Mouse (Mus musculus) embryonic facial prominence, embryonic 15.5 days (tissue): ENCODE results near the gene Slc38a6. TPM values are rescaled to one million over a fixed set of nuclear protein-coding genes. Genes with fewer than 3 reads are reported as not detected.

ENCODE experiments used
- ATAC-seq: fragments of 200-750 bp; cut with Nextera tagmentation; 2 replicates; pipeline ENCODE4 v1.8.0; 2017; ENCODE audit warnings: low read depth, moderate TSS enrichment; ENCODE audit not compliant: insufficient number of reproducible peaks, low FRiP score, low TSS enrichment
- H3K27ac ChIP-seq: fragments of 300-500 bp; sonication (generic); replicated peaks from 2 replicates; pipeline ENCODE4 v1.5.1; 2015; ENCODE audit warnings: mild to moderate bottlenecking, inconsistent platforms
- H3K27me3 ChIP-seq: fragments of 300-500 bp; sonication (generic); 2 replicates; pipeline ENCODE4 v1.6.1; 2015; ENCODE audit warnings: inconsistent platforms
- H3K36me3 ChIP-seq: fragments of 300-500 bp; sonication (generic); 2 replicates; pipeline ENCODE4 v1.6.1; 2015; ENCODE audit warnings: mild to moderate bottlenecking, inconsistent platforms
- H3K4me1 ChIP-seq: fragments of 300-500 bp; sonication (generic); 2 replicates; pipeline ENCODE4 v1.6.1; 2015; ENCODE audit warnings: inconsistent platforms
- H3K4me2 ChIP-seq: fragments of 300-500 bp; sonication (generic); replicated peaks from 2 replicates; pipeline ENCODE4 v1.6.1; 2015; ENCODE audit warnings: mild to moderate bottlenecking, inconsistent platforms
- H3K4me3 ChIP-seq: fragments of 300-500 bp; sonication (generic); replicated peaks from 2 replicates; pipeline ENCODE4 v1.5.1; 2015; ENCODE audit warnings: mild to moderate bottlenecking, inconsistent platforms
- H3K9ac ChIP-seq: fragments of 300-500 bp; sonication (generic); 2 replicates; pipeline ENCODE4 v1.6.1; 2015; ENCODE audit warnings: inconsistent platforms
- H3K9me3 ChIP-seq: fragments of 300-500 bp; sonication (generic); replicated peaks from 2 replicates; pipeline ENCODE4 v1.6.1; 2016; ENCODE audit warnings: inconsistent platforms
- WGBS: fragments of 180-500 bp; shearing (Covaris S2); methylation state at CpG from one replicate; pipeline ENCODE4 v1.1.7; 2015; 5-methylcytosine and 5-hydroxymethylcytosine counted together
- polyA plus RNA-seq: library from polyadenylated mRNA; unstranded; fragments of >200 nt; fragmentation: Nextera tagmentation; extraction: Ambion mirVana; gene quantifications from 2 replicates; pipeline ENCODE4 v1.2.1, GENCODE M21; 2015

The Slc38a6 gene
- polyA plus RNA-seq: 13.2 and 16.5 TPM in 2 replicates

DNA sequence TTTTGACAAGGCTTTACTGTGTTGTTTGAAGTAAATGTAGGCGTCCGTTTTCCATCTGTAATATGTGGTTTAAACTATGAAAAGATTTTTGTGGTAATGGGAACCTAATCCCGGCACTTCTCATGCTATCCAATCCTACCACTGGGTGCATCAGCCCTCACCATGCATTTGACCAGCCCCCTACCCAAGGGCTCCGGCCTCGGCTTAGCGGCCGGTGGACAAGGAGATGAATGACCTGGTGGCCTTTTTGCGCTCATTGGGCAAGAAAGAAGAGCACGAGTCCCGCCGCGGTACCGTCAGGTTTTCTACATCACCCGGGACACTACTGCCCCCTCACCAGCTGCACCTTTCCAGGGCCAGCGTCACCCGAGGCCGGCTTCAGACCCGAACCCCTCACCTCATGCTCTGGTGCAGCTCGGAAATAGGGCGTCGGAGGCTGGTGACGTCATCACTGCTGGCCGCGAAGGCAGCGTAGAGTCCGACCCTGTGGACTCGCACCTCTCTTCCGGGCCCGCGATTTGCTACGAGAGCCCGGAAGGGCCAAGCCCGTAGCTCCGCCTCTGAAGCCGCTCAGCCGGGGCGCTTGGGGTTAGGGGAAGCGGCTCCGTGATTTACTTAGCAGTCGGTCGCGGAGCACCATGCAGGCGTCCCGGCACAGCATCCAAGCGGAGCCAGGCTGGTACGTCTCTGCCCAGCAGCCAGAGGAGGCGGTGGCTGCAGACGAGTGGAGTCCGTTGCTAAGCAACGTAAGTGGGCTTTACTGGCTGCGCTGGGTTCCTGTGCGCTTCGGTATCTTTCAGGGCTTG lies at the start of gene Slc38a6, which contains the start of gene Trmt5:
TSS of gene Slc38a6 (plus strand) at position 493 of the 806 bp plus-strand sequence.
TSS of gene Trmt5 (minus strand) at position 424 of the 806 bp plus-strand sequence.
- Histone ChIP-seq H3K4me3 (peak within 1 kb of the TSS; percentile 78), H3K9me3 (no peaks in the 10 kb centered on the region), H3K4me1 (peaks cover 20% of the 10 kb centered on the region), H3K9ac (peak within 1 kb of the TSS; percentile 82), H3K36me3 (peaks cover 19% of the 10 kb centered on the region), H3K27me3 (no peaks in the 10 kb centered on the region), H3K4me2 (peak within 1 kb of the TSS; percentile 76), H3K27ac (peak within 1 kb of the TSS; percentile 85)
- WGBS: under 1% methylated on average over 53 of the region's 53 CpGs
- peak; percentile 97 for ATAC-seq

- peaks cover 9% of the 10 kb centered on the region; the same call in 1 of the 2 replicates for H3K4me1 ChIP-seq
- 65% methylated on average over 10 of the region's 10 CpGs for WGBS
- peak; percentile 79 for ATAC-seq
- no peak overlapping the region for H3K9ac ChIP-seq
- no peak overlapping the region for H3K4me3 ChIP-seq
- H3K9me3 ChIP-seq: no peaks in the 10 kb centered on the region
- no peak overlapping the region for H3K27ac ChIP-seq
- H3K36me3 ChIP-seq: no peaks in the 10 kb centered on the region
- no peak overlapping the region for H3K4me2 ChIP-seq
- no peaks in the 10 kb centered on the region for H3K27me3 ChIP-seq
Observed at GRCm38 (mm10) chr12:73241960-73242359, 44.6 kb upstream of the Slc38a6 start.

DNA sequence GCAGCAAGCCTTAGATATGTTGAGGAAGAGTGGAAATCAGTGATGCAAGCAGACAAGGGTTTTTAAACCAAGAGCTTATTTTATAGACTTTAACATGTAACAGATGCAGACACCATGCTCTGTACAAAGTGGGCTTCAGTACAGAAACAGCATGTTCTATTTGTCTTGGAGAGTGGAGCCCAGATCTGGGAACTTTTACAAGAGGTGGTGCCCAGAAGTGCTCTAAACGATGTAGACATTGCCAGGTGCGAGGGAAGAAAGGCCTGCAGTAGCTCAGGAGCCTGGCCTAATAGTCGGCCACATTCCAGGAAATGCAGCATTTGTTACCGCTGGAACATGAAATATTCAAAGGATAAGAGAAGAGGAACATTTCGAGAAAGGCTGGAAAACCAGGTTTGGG lies 40.9 kb upstream of the Slc38a6 start:
- H3K9ac ChIP-seq: no peak overlapping the region
- H3K36me3 ChIP-seq: no peaks in the 10 kb centered on the region
- H3K9me3 ChIP-seq: no peaks in the 10 kb centered on the region
- ATAC-seq: no peak
- peak overlapping the region; percentile 48; the same call in 1 of the 2 replicates for H3K27ac ChIP-seq
- 50% methylated on average over 5 of the region's 5 CpGs for WGBS
- H3K27me3 ChIP-seq: no peaks in the 10 kb centered on the region
- no peak overlapping the region for H3K4me3 ChIP-seq
- H3K4me1 ChIP-seq: peaks cover 9% of the 10 kb centered on the region; the same call in 1 of the 2 replicates
- no peak overlapping the region for H3K4me2 ChIP-seq

DNA sequence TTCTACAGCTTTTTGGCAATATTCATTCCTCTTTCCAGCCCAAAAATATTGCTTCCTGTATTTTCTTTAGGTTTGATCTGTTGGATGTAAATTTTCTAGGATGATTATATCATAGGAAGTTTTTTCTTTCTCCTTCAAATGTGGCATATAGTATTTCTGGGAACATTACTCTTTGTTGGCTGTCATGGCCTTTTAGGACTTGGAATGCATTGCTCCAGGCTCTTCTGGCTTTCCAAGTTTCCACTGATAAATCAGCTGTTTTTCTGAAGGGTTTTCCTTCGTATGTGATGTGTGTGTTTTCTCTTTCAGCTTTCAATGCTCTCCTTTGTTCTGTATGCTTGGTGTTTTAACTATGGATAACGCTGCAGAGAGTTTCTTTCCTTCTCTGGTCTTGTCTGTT lies 31.6 kb upstream of the Slc38a6 start:
- Histone ChIP-seq H3K9me3 (no peaks in the 10 kb centered on the region), H3K9ac (no peak overlapping the region), H3K36me3 (no peaks in the 10 kb centered on the region), H3K4me1 (no peaks in the 10 kb centered on the region), H3K27ac (peak overlapping the region; percentile 31; the same call in 1 of the 2 replicates), H3K27me3 (no peaks in the 10 kb centered on the region), H3K4me3 (no peak overlapping the region), H3K4me2 (no peak overlapping the region)
- 29% methylated on average over 2 of the region's 2 CpGs for WGBS
- no peak for ATAC-seq

GRCm38 (mm10) chr12:73259269-73259668 lies 27.3 kb upstream of the Slc38a6 start:
- H3K4me3 ChIP-seq: no peak overlapping the region
- no peaks in the 10 kb centered on the region for H3K9me3 ChIP-seq
- H3K4me2 ChIP-seq: no peak overlapping the region
- no peak for ATAC-seq
- H3K27ac ChIP-seq: peak overlapping the region; percentile 48; the same call in 1 of the 2 replicates
- 66% methylated on average over 6 of the region's 6 CpGs for WGBS
- H3K9ac ChIP-seq: no peak overlapping the region
- H3K36me3 ChIP-seq: no peaks in the 10 kb centered on the region
- H3K4me1 ChIP-seq: no peaks in the 10 kb centered on the region
- no peaks in the 10 kb centered on the region for H3K27me3 ChIP-seq

DNA sequence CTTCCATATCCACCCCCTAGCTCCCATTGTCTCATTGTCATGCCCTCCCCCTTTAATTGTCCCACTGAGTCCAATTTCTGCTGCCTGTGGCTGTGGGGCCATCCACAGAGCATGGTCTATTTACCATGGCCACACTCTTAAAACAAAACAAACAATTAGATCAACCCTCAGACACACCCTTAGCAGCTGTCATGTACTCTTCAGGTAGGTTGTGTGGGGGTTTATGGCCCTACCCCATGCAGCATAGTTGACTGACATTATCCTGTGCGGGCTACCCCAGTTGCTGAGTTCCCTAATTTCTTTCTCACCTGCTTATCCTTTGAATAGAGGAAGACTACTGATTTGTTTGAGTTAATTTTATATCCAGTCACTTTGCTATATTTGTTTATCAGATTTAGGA lies 26.2 kb upstream of the Slc38a6 start:
- no peak overlapping the region for H3K4me3 ChIP-seq
- 94% methylated on average over 1 of the region's 1 CpGs for WGBS
- no peaks in the 10 kb centered on the region for H3K9me3 ChIP-seq
- H3K27me3 ChIP-seq: no peaks in the 10 kb centered on the region
- H3K36me3 ChIP-seq: no peaks in the 10 kb centered on the region
- no peak for ATAC-seq
- H3K27ac ChIP-seq: no peak overlapping the region
- H3K4me2 ChIP-seq: no peak overlapping the region
- H3K9ac ChIP-seq: no peak overlapping the region
- no peaks in the 10 kb centered on the region for H3K4me1 ChIP-seq

- no peaks in the 10 kb centered on the region for H3K36me3 ChIP-seq
- no peaks in the 10 kb centered on the region for H3K9me3 ChIP-seq
- H3K4me1 ChIP-seq: no peaks in the 10 kb centered on the region
- H3K27ac ChIP-seq: no peak overlapping the region
- no peak overlapping the region for H3K4me2 ChIP-seq
- H3K4me3 ChIP-seq: no peak overlapping the region
- no peak overlapping the region for H3K9ac ChIP-seq
- ATAC-seq: no peak
- 59% methylated on average over 3 of the region's 3 CpGs for WGBS
- no peaks in the 10 kb centered on the region for H3K27me3 ChIP-seq
Observed at GRCm38 (mm10) chr12:73265381-73265978, 21.1 kb upstream of the Slc38a6 start.

GRCm38 (mm10) chr12:73266597-73266996 lies 20.0 kb upstream of the Slc38a6 start:
- ATAC-seq: no peak
- H3K9me3 ChIP-seq: no peaks in the 10 kb centered on the region
- H3K4me1 ChIP-seq: no peaks in the 10 kb centered on the region
- H3K27me3 ChIP-seq: no peaks in the 10 kb centered on the region
- no peaks in the 10 kb centered on the region for H3K36me3 ChIP-seq
- no peak overlapping the region for H3K4me2 ChIP-seq
- no peak overlapping the region for H3K4me3 ChIP-seq
- no peak overlapping the region for H3K27ac ChIP-seq
- H3K9ac ChIP-seq: no peak overlapping the region
- WGBS: 79% methylated on average over 1 of the region's 1 CpGs

GRCm38 (mm10) chr12:73268497-73268896 lies 18.1 kb upstream of the Slc38a6 start:
- no peak for ATAC-seq
- Histone ChIP-seq H3K9ac (no peak overlapping the region), H3K27ac (no peak overlapping the region), H3K9me3 (no peaks in the 10 kb centered on the region), H3K4me2 (no peak overlapping the region), H3K4me1 (no peaks in the 10 kb centered on the region), H3K36me3 (no peaks in the 10 kb centered on the region), H3K27me3 (no peaks in the 10 kb centered on the region), H3K4me3 (no peak overlapping the region)
- 83% methylated on average over 1 of the region's 1 CpGs for WGBS

DNA sequence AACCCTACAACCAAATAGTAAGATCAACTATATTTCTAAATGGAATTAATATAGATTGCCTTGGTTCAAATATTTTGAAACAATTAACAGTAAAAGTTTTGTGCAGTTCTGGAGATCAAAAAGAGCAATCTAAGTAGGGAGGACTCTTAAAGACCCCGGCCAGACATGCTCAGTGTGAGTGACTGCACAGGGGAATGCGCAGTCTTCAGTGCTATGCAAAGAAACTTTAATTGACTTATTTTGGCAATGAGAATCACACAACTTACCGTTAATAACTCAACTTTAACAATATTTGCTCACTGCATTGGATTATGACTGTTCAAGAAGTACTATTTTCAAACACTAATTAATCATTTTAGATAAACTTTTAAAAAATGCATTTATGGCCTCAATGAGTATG lies 17.0 kb upstream of the Slc38a6 start:
- H3K9me3 ChIP-seq: no peaks in the 10 kb centered on the region
- no peaks in the 10 kb centered on the region for H3K4me1 ChIP-seq
- 74% methylated on average over 3 of the region's 3 CpGs for WGBS
- no peak overlapping the region for H3K27ac ChIP-seq
- H3K4me2 ChIP-seq: no peak overlapping the region
- H3K36me3 ChIP-seq: peaks cover 6% of the 10 kb centered on the region; the same call in 1 of the 2 replicates
- no peak overlapping the region for H3K4me3 ChIP-seq
- H3K9ac ChIP-seq: no peak overlapping the region
- H3K27me3 ChIP-seq: no peaks in the 10 kb centered on the region
- no peak for ATAC-seq

DNA sequence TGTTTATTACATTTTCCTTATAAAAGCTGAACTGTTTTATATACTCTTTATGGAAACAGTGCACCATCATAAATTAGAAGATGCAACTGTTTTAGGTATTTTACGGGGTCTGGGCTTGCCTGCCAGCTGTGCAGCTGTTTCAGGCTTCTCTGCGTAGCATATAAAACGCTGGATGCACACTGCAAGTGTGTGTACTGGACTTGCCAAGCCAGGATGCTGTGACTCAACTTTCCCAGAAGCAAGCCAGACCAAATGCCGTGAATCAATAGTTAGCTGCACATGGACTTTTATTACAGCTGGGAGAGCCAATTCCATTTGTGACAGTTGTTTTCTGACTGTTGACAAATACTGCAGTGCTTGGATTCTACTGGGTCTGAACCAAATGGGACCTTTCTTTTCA lies 16.6 kb upstream of the Slc38a6 start:
- no peak overlapping the region for H3K27ac ChIP-seq

More for the DNA sequence above, 16.6 kb upstream of the Slc38a6 start:
- Histone ChIP-seq H3K9ac (no peak overlapping the region), H3K4me2 (no peak overlapping the region), H3K4me1 (no peaks in the 10 kb centered on the region), H3K36me3 (peaks cover 10% of the 10 kb centered on the region), H3K27me3 (no peaks in the 10 kb centered on the region), H3K4me3 (no peak overlapping the region), H3K9me3 (no peaks in the 10 kb centered on the region)
- no peak for ATAC-seq
- WGBS: 51% methylated on average over 4 of the region's 4 CpGs
